9 mouse cellular contexts compared by ENCODE assay signal in genomic region chrX:10992211-10993004, GRCm38 (mm10).
DNase-seq lines count a peak whose midpoint lies in the region; ATAC-seq and TF ChIP-seq lines count a peak whose summit lies in the region.
"Had no signal": no experiment of that assay in that cellular context is flagged by ENCODE, and none has a peak within 500 bp of the region (broad histone marks: within the 10 kb centered on the region; RNA-seq: fewer than 3 reads in every experiment).

No protein-coding gene starts in this region.

- peaks cover 9% of the 10 kb centered on the region for H3K4me1 ChIP-seq in kidney, embryonic 16.5 days (ENCODE audit: insufficient read depth, low read length)
- no peaks in the 10 kb centered on the region for H3K4me1 ChIP-seq in embryonic facial prominence, embryonic 12.5 days
- H3K4me1 ChIP-seq in heart, embryonic 15.5 days (replicated peaks), result peaks cover 4% of the 10 kb centered on the region; the same call in 1 of the 2 replicates
- H3K4me1 ChIP-seq in lung, postnatal 0 days (ENCODE audit: insufficient read depth, low read depth, low read length), result no peaks in the 10 kb centered on the region
- 0 out of 2 replicates have a peak, but pooled peaks cover 3% of the 10 kb centered on the region for H3K4me1 ChIP-seq in stomach, embryonic 15.5 days

- H3K27ac ChIP-seq in kidney, embryonic 16.5 days (ENCODE audit: low read length), result no peak overlapping the region; the same call in 1 of the 2 replicates
- peak overlapping the region; percentile 63 for H3K27ac ChIP-seq in embryonic facial prominence, embryonic 12.5 days
- H3K27ac ChIP-seq in heart, embryonic 15.5 days, result peak overlapping the region; percentile 42; the same call in 1 of the 2 replicates
- H3K27ac ChIP-seq in lung, postnatal 0 days (ENCODE audit: low read length), result no peak overlapping the region
- H3K27ac ChIP-seq in stomach, embryonic 15.5 days, result no peak overlapping the region; the same call in 1 of the 2 replicates

- H3K9ac ChIP-seq in kidney, embryonic 16.5 days (replicated peaks; ENCODE audit: low read length), result peak overlapping the region; percentile 48
- no peak overlapping the region for H3K9ac ChIP-seq in embryonic facial prominence, embryonic 12.5 days
- H3K9ac ChIP-seq in heart, embryonic 15.5 days, result peak overlapping the region; percentile 56
- H3K9ac ChIP-seq in lung, postnatal 0 days (replicated peaks; ENCODE audit: low read depth), result no peak overlapping the region
- H3K9ac ChIP-seq in stomach, embryonic 15.5 days, result no peak overlapping the region

- no peak for TF ChIP-seq EP300 in lung, postnatal 0 days (IDR thresholded peaks at IDR 0.05)

- peaks cover 17% of the 10 kb centered on the region; the same call in 1 of the 2 replicates for H3K27me3 ChIP-seq in kidney, embryonic 16.5 days (ENCODE audit: insufficient read depth, low read length)
- H3K27me3 ChIP-seq in embryonic facial prominence, embryonic 12.5 days, result no peaks in the 10 kb centered on the region
- H3K27me3 ChIP-seq in heart, embryonic 15.5 days, result no peaks in the 10 kb centered on the region
- H3K27me3 ChIP-seq in lung, postnatal 0 days (replicated peaks; ENCODE audit: insufficient read depth, low read length), result no peaks in the 10 kb centered on the region
- no peaks in the 10 kb centered on the region for H3K27me3 ChIP-seq in stomach, embryonic 15.5 days (replicated peaks)

- peak overlapping the region; percentile 23 for H3K4me3 ChIP-seq in kidney, embryonic 16.5 days (ENCODE audit: low read length)
- H3K4me3 ChIP-seq in embryonic facial prominence, embryonic 12.5 days, result no peak overlapping the region
- H3K4me3 ChIP-seq in heart, embryonic 15.5 days, result peak overlapping the region; percentile 34
- H3K4me3 ChIP-seq in lung, postnatal 0 days (ENCODE audit: low read depth, low read length), result 0 out of 2 replicates have a peak overlapping the region, but pooled peaks have one; percentile 2
- H3K4me3 ChIP-seq in stomach, embryonic 15.5 days (replicated peaks), result no peak overlapping the region

- ATAC-seq in kidney, embryonic 16.5 days (ENCODE audit: low FRiP score, low TSS enrichment), result peak; percentile 67; the same call in 1 of the 2 replicates
- ATAC-seq in embryonic facial prominence, embryonic 12.5 days (ENCODE audit: insufficient number of reproducible peaks, insufficient read depth, low FRiP score, low TSS enrichment), result 0 out of 2 replicates have a peak, but pooled peaks have one; percentile 60
- 0 out of 2 replicates have a peak, but pooled peaks have one; percentile 47 for ATAC-seq in heart, embryonic 15.5 days (replicated peaks; ENCODE audit: insufficient number of reproducible peaks, insufficient read depth, low FRiP score, low read depth)
- no peak; the same call in 1 of the 2 replicates for ATAC-seq in lung, postnatal 0 days
- ATAC-seq in stomach, embryonic 15.5 days (ENCODE audit: insufficient read depth, low FRiP score, low read depth), result no peak

- TF ChIP-seq CTCF in lung, postnatal 0 days (IDR thresholded peaks at IDR 0.05), result no peak

- no peaks in the 10 kb centered on the region for H3K9me3 ChIP-seq in kidney, embryonic 16.5 days (ENCODE audit: low read length)
- H3K9me3 ChIP-seq in embryonic facial prominence, embryonic 12.5 days, result no peaks in the 10 kb centered on the region
- H3K9me3 ChIP-seq in heart, embryonic 15.5 days (replicated peaks), result no peaks in the 10 kb centered on the region
- H3K9me3 ChIP-seq in lung, postnatal 0 days (ENCODE audit: low read length), result no peaks in the 10 kb centered on the region
- H3K9me3 ChIP-seq in stomach, embryonic 15.5 days, result no peaks in the 10 kb centered on the region
- H3K9me3 ChIP-seq: G1E had no signal

- H3K36me3 ChIP-seq in kidney, embryonic 16.5 days (ENCODE audit: insufficient read depth, low read length), result no peaks in the 10 kb centered on the region
- H3K36me3 ChIP-seq in embryonic facial prominence, embryonic 12.5 days, result no peaks in the 10 kb centered on the region
- H3K36me3 ChIP-seq in heart, embryonic 15.5 days, result no peaks in the 10 kb centered on the region
- H3K36me3 ChIP-seq in lung, postnatal 0 days (ENCODE audit: insufficient read depth, low read length), result no peaks in the 10 kb centered on the region
- no peaks in the 10 kb centered on the region for H3K36me3 ChIP-seq in stomach, embryonic 15.5 days
- H3K36me3 ChIP-seq: G1E had no signal

- no peak for DNase-seq in kidney, adult 9 months
- peak; percentile 17 for DNase-seq in layer of hippocampus, adult 9-11 months
- peak; percentile 12 for DNase-seq in lung, postnatal 0 days (ENCODE audit: low spot score)
- no peak for DNase-seq in adipocyte (ENCODE audit: low spot score)

- 32% methylated on average over 19 of the region's 19 CpGs for WGBS in kidney, embryonic 16.5 days
- WGBS in embryonic facial prominence, embryonic 12.5 days, result 23% methylated on average over 19 of the region's 19 CpGs
- 20% methylated on average over 18 of the region's 19 CpGs for WGBS in heart, embryonic 15.5 days
- 27% methylated on average over 19 of the region's 19 CpGs for WGBS in lung, postnatal 0 days
- 28% methylated on average over 19 of the region's 19 CpGs for whole genome bisulfite sequencing in stomach, embryonic 15.5 days

- peak overlapping the region; percentile 48 for H3K4me2 ChIP-seq in kidney, embryonic 16.5 days (replicated peaks; ENCODE audit: low read depth, low read length)
- peak overlapping the region; percentile 39 for H3K4me2 ChIP-seq in embryonic facial prominence, embryonic 12.5 days (replicated peaks)
- H3K4me2 ChIP-seq in heart, embryonic 15.5 days, result peak overlapping the region; percentile 68
- H3K4me2 ChIP-seq in lung, postnatal 0 days (replicated peaks; ENCODE audit: low read depth, low read length), result peak overlapping the region; percentile 45
- peak overlapping the region; percentile 43 for H3K4me2 ChIP-seq in stomach, embryonic 15.5 days

Comparison
In these comparisons a context has a peak if more than half of its experiments do, and no peak if none do; other contexts are left out.
1. ATAC-seq: peak in kidney, embryonic 16.5 days (single experiment), embryonic facial prominence, embryonic 12.5 days (single experiment) and heart, embryonic 15.5 days (single experiment); none in lung, postnatal 0 days (single experiment) and stomach, embryonic 15.5 days (single experiment).
2. H3K27ac ChIP-seq: peak in embryonic facial prominence, embryonic 12.5 days (single experiment) and heart, embryonic 15.5 days (single experiment); none in kidney, embryonic 16.5 days (single experiment), lung, postnatal 0 days (single experiment) and stomach, embryonic 15.5 days (single experiment).
3. H3K4me3 ChIP-seq: peak in kidney, embryonic 16.5 days (single experiment), heart, embryonic 15.5 days (single experiment) and lung, postnatal 0 days (single experiment); none in embryonic facial prominence, embryonic 12.5 days (single experiment) and stomach, embryonic 15.5 days (single experiment).
4. H3K9ac ChIP-seq: peak in kidney, embryonic 16.5 days (single experiment) and heart, embryonic 15.5 days (single experiment); none in embryonic facial prominence, embryonic 12.5 days (single experiment), lung, postnatal 0 days (single experiment) and stomach, embryonic 15.5 days (single experiment).
5. DNase-seq: peak in layer of hippocampus, adult 9-11 months (single experiment) and lung, postnatal 0 days (single experiment); none in kidney, adult 9 months (single experiment) and adipocyte (single experiment).
6. Peak in every context shown above with its lines, with median percentiles within 50 percentile points of each other: H3K4me2 ChIP-seq.